Mouse (Mus musculus) hindbrain, embryonic 15.5 days (tissue): ENCODE measurements around the gene Sqor. TPM values are rescaled to one million over a fixed set of nuclear protein-coding genes. Genes with fewer than 3 reads are reported as not detected.

Experiments
- ATAC-seq: fragments of 200-750 bp; cut with Nextera tagmentation; 2 replicates; pipeline ENCODE4 v1.8.0; 2017; ENCODE audit warnings: low read depth, moderate number of reproducible peaks, moderate TSS enrichment; ENCODE audit not compliant: low FRiP score
- H3K27ac ChIP-seq: fragments of 300-500 bp; sonication (generic); replicated peaks from 2 replicates; pipeline ENCODE4 v1.5.1; 2015; ENCODE audit warnings: mild to moderate bottlenecking, inconsistent platforms
- H3K27me3 ChIP-seq: fragments of 300-500 bp; sonication (generic); 2 replicates; pipeline ENCODE4 v1.6.1; 2015; ENCODE audit warnings: control low read depth, inconsistent platforms
- H3K36me3 ChIP-seq: fragments of 300-500 bp; sonication (generic); 2 replicates; pipeline ENCODE4 v1.6.1; 2015; ENCODE audit warnings: control low read depth, inconsistent platforms
- H3K4me1 ChIP-seq: fragments of 300-500 bp; sonication (generic); replicated peaks from 2 replicates; pipeline ENCODE4 v1.6.1; 2015; ENCODE audit warnings: control low read depth, inconsistent platforms
- H3K4me2 ChIP-seq: fragments of 300-500 bp; sonication (generic); 2 replicates; pipeline ENCODE4 v1.6.1; 2015; ENCODE audit warnings: moderate library complexity, mild to moderate bottlenecking, inconsistent platforms
- H3K4me3 ChIP-seq: fragments of 300-500 bp; sonication (generic); 2 replicates; pipeline ENCODE4 v1.5.1; 2015; ENCODE audit warnings: mild to moderate bottlenecking, inconsistent platforms
- H3K9ac ChIP-seq: fragments of 300-500 bp; sonication (generic); 2 replicates; pipeline ENCODE4 v1.6.1; 2015; ENCODE audit warnings: inconsistent platforms
- H3K9me3 ChIP-seq: fragments of 300-500 bp; sonication (generic); 2 replicates; pipeline ENCODE4 v1.6.1; 2016; ENCODE audit warnings: control low read depth, inconsistent platforms
- WGBS: fragments of 180-500 bp; shearing (Covaris S2); methylation state at CpG from one replicate; pipeline ENCODE4 v1.1.7; 2015; 5-methylcytosine and 5-hydroxymethylcytosine counted together
- polyA plus RNA-seq: library from polyadenylated mRNA; unstranded; fragments of >200 nt; fragmentation: Nextera tagmentation; extraction: Ambion mirVana; gene quantifications from 2 replicates; pipeline ENCODE4 v1.2.1, GENCODE M21; 2015

Sqor gene
- polyA plus RNA-seq, 1 experiment from 2014 or later: 2.9 TPM

- H3K9me3 ChIP-seq: no peaks in the 10 kb centered on the region
- no peak overlapping the region for H3K27ac ChIP-seq
- peaks cover 18% of the 10 kb centered on the region for H3K27me3 ChIP-seq
- H3K4me3 ChIP-seq: no peak overlapping the region
- H3K36me3 ChIP-seq: no peaks in the 10 kb centered on the region
- WGBS: 68% methylated on average over 3 of the region's 3 CpGs
- no peak for ATAC-seq
- H3K9ac ChIP-seq: no peak overlapping the region
- H3K4me2 ChIP-seq: no peak overlapping the region
- H3K4me1 ChIP-seq: peaks cover 6% of the 10 kb centered on the region
These were observed 2.0 kb upstream of the Sqor start for GRCm38 (mm10) chr2:122762991-122763390.

GRCm38 (mm10) chr2:122764526-122764925 lies 511 bp upstream of the Sqor start:
- Histone ChIP-seq H3K4me1 (peaks cover 6% of the 10 kb centered on the region), H3K36me3 (no peaks in the 10 kb centered on the region), H3K9me3 (no peaks in the 10 kb centered on the region), H3K27me3 (peaks cover 18% of the 10 kb centered on the region), H3K4me2 (no peak overlapping the region), H3K4me3 (no peak overlapping the region), H3K27ac (no peak overlapping the region), H3K9ac (no peak overlapping the region)
- ATAC-seq: no peak
- 57% methylated on average over 6 of the region's 6 CpGs for WGBS

GRCm38 (mm10) chr2:122765794-122766145 lies 733 bp downstream of the Sqor start:
- Histone ChIP-seq H3K27me3 (peaks cover 18% of the 10 kb centered on the region), H3K4me1 (peaks cover 6% of the 10 kb centered on the region), H3K4me2 (peak overlapping the region; percentile 91), H3K27ac (no peak overlapping the region), H3K4me3 (peak overlapping the region; percentile 44), H3K9ac (no peak overlapping the region), H3K9me3 (no peaks in the 10 kb centered on the region), H3K36me3 (no peaks in the 10 kb centered on the region)
- WGBS: 35% methylated on average over 3 of the region's 3 CpGs
- ATAC-seq: no peak

- no peaks in the 10 kb centered on the region for H3K9me3 ChIP-seq
- H3K4me2 ChIP-seq: no peak overlapping the region
- no peaks in the 10 kb centered on the region for H3K36me3 ChIP-seq
- H3K27me3 ChIP-seq: 0 out of 2 replicates have a peak, but pooled peaks cover 3% of the 10 kb centered on the region
- H3K4me3 ChIP-seq: no peak overlapping the region
- no peak overlapping the region for H3K27ac ChIP-seq
- no peaks in the 10 kb centered on the region for H3K4me1 ChIP-seq
- ATAC-seq: no peak
- no peak overlapping the region for H3K9ac ChIP-seq
- 80% methylated on average over 2 of the region's 2 CpGs for WGBS
These were observed 6.0 kb downstream of the Sqor start for GRCm38 (mm10) chr2:122771002-122771401.

GRCm38 (mm10) chr2:122772899-122773298 lies 7.9 kb downstream of the Sqor start:
- 94% methylated on average over 1 of the region's 1 CpGs for WGBS

GRCm38 (mm10) chr2:122775491-122775890 lies 10.5 kb downstream of the Sqor start:
- H3K4me2 ChIP-seq: no peak overlapping the region
- no peak for ATAC-seq
- no peaks in the 10 kb centered on the region for H3K36me3 ChIP-seq
- no peak overlapping the region for H3K27ac ChIP-seq
- H3K4me1 ChIP-seq: no peaks in the 10 kb centered on the region
- H3K9ac ChIP-seq: no peak overlapping the region
- H3K27me3 ChIP-seq: no peaks in the 10 kb centered on the region
- H3K9me3 ChIP-seq: no peaks in the 10 kb centered on the region
- no peak overlapping the region for H3K4me3 ChIP-seq
- WGBS: 85% methylated on average over 1 of the region's 1 CpGs

More at GRCm38 (mm10) chr2:122772899-122773298, 7.9 kb downstream of the Sqor start:
- no peaks in the 10 kb centered on the region for H3K9me3 ChIP-seq
- H3K9ac ChIP-seq: no peak overlapping the region
- H3K36me3 ChIP-seq: no peaks in the 10 kb centered on the region
- ATAC-seq: no peak
- H3K4me2 ChIP-seq: no peak overlapping the region
- H3K27me3 ChIP-seq: no peaks in the 10 kb centered on the region
- no peaks in the 10 kb centered on the region for H3K4me1 ChIP-seq
- no peak overlapping the region for H3K27ac ChIP-seq
- no peak overlapping the region for H3K4me3 ChIP-seq

GRCm38 (mm10) chr2:122776823-122777222 lies 11.8 kb downstream of the Sqor start:
- no peak for ATAC-seq
- Histone ChIP-seq H3K27ac (no peak overlapping the region), H3K27me3 (no peaks in the 10 kb centered on the region), H3K4me2 (no peak overlapping the region), H3K36me3 (no peaks in the 10 kb centered on the region), H3K4me1 (no peaks in the 10 kb centered on the region), H3K9ac (no peak overlapping the region), H3K9me3 (no peaks in the 10 kb centered on the region), H3K4me3 (no peak overlapping the region)
- 80% methylated on average over 2 of the region's 2 CpGs for WGBS

- Histone ChIP-seq H3K9me3 (no peaks in the 10 kb centered on the region), H3K36me3 (no peaks in the 10 kb centered on the region), H3K27me3 (no peaks in the 10 kb centered on the region), H3K4me2 (no peak overlapping the region), H3K9ac (no peak overlapping the region), H3K4me3 (no peak overlapping the region), H3K4me1 (no peaks in the 10 kb centered on the region), H3K27ac (no peak overlapping the region)
- ATAC-seq: no peak
- WGBS: 84% methylated on average over 5 of the region's 5 CpGs
These were observed 14.9 kb downstream of the Sqor start for GRCm38 (mm10) chr2:122779967-122780366.

- H3K9me3 ChIP-seq: no peaks in the 10 kb centered on the region
- WGBS: 87% methylated on average over 3 of the region's 3 CpGs
These were observed 15.4 kb downstream of the Sqor start for GRCm38 (mm10) chr2:122780447-122780846.

GRCm38 (mm10) chr2:122781590-122782356 lies 16.7 kb downstream of the Sqor start:
- no peak for ATAC-seq
- Histone ChIP-seq H3K36me3 (no peaks in the 10 kb centered on the region), H3K27me3 (no peaks in the 10 kb centered on the region), H3K9me3 (no peaks in the 10 kb centered on the region), H3K4me1 (no peaks in the 10 kb centered on the region), H3K4me2 (no peak overlapping the region), H3K9ac (no peak overlapping the region), H3K27ac (no peak overlapping the region), H3K4me3 (no peak overlapping the region)
- WGBS: 75% methylated on average over 8 of the region's 8 CpGs

More at GRCm38 (mm10) chr2:122780447-122780846, 15.4 kb downstream of the Sqor start:
- no peaks in the 10 kb centered on the region for H3K4me1 ChIP-seq
- H3K4me2 ChIP-seq: no peak overlapping the region
- no peaks in the 10 kb centered on the region for H3K27me3 ChIP-seq
- no peak overlapping the region for H3K9ac ChIP-seq
- no peaks in the 10 kb centered on the region for H3K36me3 ChIP-seq
- no peak overlapping the region for H3K27ac ChIP-seq
- ATAC-seq: no peak
- H3K4me3 ChIP-seq: no peak overlapping the region

- H3K9me3 ChIP-seq: no peaks in the 10 kb centered on the region
- no peaks in the 10 kb centered on the region for H3K36me3 ChIP-seq
- 85% methylated on average over 2 of the region's 2 CpGs for WGBS
- H3K27me3 ChIP-seq: no peaks in the 10 kb centered on the region
- H3K4me3 ChIP-seq: no peak overlapping the region
- no peak overlapping the region for H3K27ac ChIP-seq
- H3K4me1 ChIP-seq: no peaks in the 10 kb centered on the region
- no peak overlapping the region for H3K9ac ChIP-seq
- ATAC-seq: no peak
- no peak overlapping the region for H3K4me2 ChIP-seq
These were observed 18.7 kb downstream of the Sqor start for GRCm38 (mm10) chr2:122783730-122784129.

GRCm38 (mm10) chr2:122784701-122785100 lies 19.7 kb downstream of the Sqor start:
- H3K9ac ChIP-seq: no peak overlapping the region
- ATAC-seq: no peak
- H3K27ac ChIP-seq: no peak overlapping the region
- H3K4me1 ChIP-seq: no peaks in the 10 kb centered on the region
- H3K4me2 ChIP-seq: no peak overlapping the region
- H3K36me3 ChIP-seq: no peaks in the 10 kb centered on the region
- WGBS: 88% methylated on average over 3 of the region's 3 CpGs
- H3K27me3 ChIP-seq: no peaks in the 10 kb centered on the region
- H3K4me3 ChIP-seq: no peak overlapping the region
- no peaks in the 10 kb centered on the region for H3K9me3 ChIP-seq

- no peak overlapping the region for H3K27ac ChIP-seq
- H3K4me3 ChIP-seq: no peak overlapping the region
- no peaks in the 10 kb centered on the region for H3K9me3 ChIP-seq
- no peak for ATAC-seq
- no peak overlapping the region for H3K4me2 ChIP-seq
- no peaks in the 10 kb centered on the region for H3K36me3 ChIP-seq
- 75% methylated on average over 2 of the region's 2 CpGs for WGBS
- H3K9ac ChIP-seq: no peak overlapping the region
- no peaks in the 10 kb centered on the region for H3K27me3 ChIP-seq
- H3K4me1 ChIP-seq: no peaks in the 10 kb centered on the region
These were observed 21.1 kb downstream of the Sqor start for GRCm38 (mm10) chr2:122786167-122786566.
